Mouse (Mus musculus) forebrain, embryonic 10.5 days (tissue): ENCODE data around the gene Pdgfa. TPM values are rescaled to one million over a fixed set of nuclear protein-coding genes. Genes with fewer than 3 reads are reported as not detected.

Experiments used
- DNase-seq: peaks from one replicate; pipeline ENCODE4 v3.0.0-alpha.2; 2017; ENCODE audit warnings: low spot score; ENCODE audit errors: extremely low spot score
- H3K27ac ChIP-seq: fragments of 300-500 bp; sonication (generic); 2 replicates; pipeline ENCODE4 v1.5.1; 2016; ENCODE audit warnings: mild to moderate bottlenecking
- H3K27me3 ChIP-seq: fragments of 300-500 bp; sonication (generic); 2 replicates; pipeline ENCODE4 v1.6.1; 2016; ENCODE audit warnings: mild to moderate bottlenecking; ENCODE audit not compliant: poor library complexity, severe bottlenecking
- H3K36me3 ChIP-seq: fragments of 300-500 bp; sonication (generic); replicated peaks from 2 replicates; pipeline ENCODE4 v1.6.1; 2016; ENCODE audit warnings: mild to moderate bottlenecking, moderate library complexity
- H3K4me1 ChIP-seq: fragments of 300-500 bp; sonication (generic); 2 replicates; pipeline ENCODE4 v1.6.1; 2016
- H3K4me3 ChIP-seq: fragments of 300-500 bp; sonication (generic); 2 replicates; pipeline ENCODE4 v1.5.1; 2016; ENCODE audit warnings: mild to moderate bottlenecking, moderate library complexity
- H3K9me3 ChIP-seq: fragments of 300-500 bp; sonication (generic); 2 replicates; pipeline ENCODE4 v1.6.1; 2016; ENCODE audit warnings: mild to moderate bottlenecking, moderate library complexity
- WGBS: fragments of 180-500 bp; shearing (Covaris S2); methylation state at CpG from one replicate; pipeline ENCODE4 v1.1.7; 2016; 5-methylcytosine and 5-hydroxymethylcytosine counted together
- polyA plus RNA-seq: library from polyadenylated mRNA; unstranded; fragments of >200 nt; fragmentation: Nextera tagmentation; extraction: Ambion mirVana; gene quantifications from 2 replicates; pipeline ENCODE4 v1.2.1, GENCODE M21; 2016

Gene Pdgfa
- polyA plus RNA-seq, 1 experiment from 2014 or later, result 14.3 TPM

GRCm38 (mm10) chr5:138992611-138993370 is 4.4 kb downstream of the Pdgfa start:
- WGBS, result under 1% methylated on average over 59 of the region's 59 CpGs
- peak overlapping the region; percentile 84 for H3K27ac ChIP-seq
- no peaks in the 10 kb centered on the region for H3K9me3 ChIP-seq
- peak overlapping the region; percentile 75 for H3K4me3 ChIP-seq
- peaks cover 97% of the 10 kb centered on the region for H3K27me3 ChIP-seq
- DNase-seq, result peak; percentile 46
- peaks cover 77% of the 10 kb centered on the region for H3K4me1 ChIP-seq
- peaks cover 4% of the 10 kb centered on the region; the same call in 1 of the 2 replicates for H3K36me3 ChIP-seq

DNA sequence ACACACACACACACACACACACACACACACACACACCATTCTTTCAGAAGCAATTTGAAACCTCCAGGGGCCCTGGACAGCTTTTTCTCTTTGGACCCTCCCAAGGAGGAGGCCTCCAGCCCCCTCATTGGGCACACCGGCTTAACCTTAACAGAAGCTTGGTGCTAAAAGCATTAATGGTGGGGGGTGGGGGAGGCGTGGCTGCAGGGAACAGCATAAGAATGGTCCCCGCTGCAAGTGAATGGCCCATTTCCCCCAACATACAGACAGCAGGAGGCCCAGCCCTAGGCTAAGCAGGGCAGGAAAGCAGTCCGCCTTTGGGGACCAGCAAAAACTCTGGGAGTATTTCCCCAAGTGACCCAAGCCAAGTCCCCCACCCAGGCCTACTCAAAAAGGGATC is 5.4 kb downstream of the Pdgfa start:
- Histone ChIP-seq H3K36me3 (peaks cover 13% of the 10 kb centered on the region; the same call in 1 of the 2 replicates), H3K9me3 (no peaks in the 10 kb centered on the region), H3K4me1 (peaks cover 67% of the 10 kb centered on the region), H3K4me3 (peak overlapping the region; percentile 75; the same call in 1 of the 2 replicates), H3K27ac (no peak overlapping the region), H3K27me3 (peaks cover 88% of the 10 kb centered on the region)
- DNase-seq, result peak; percentile 26
- WGBS, result 1% methylated on average over 4 of the region's 4 CpGs

- H3K27me3 ChIP-seq, result peaks cover 78% of the 10 kb centered on the region
- no peak for DNase-seq
- peaks cover 57% of the 10 kb centered on the region for H3K4me1 ChIP-seq
- H3K9me3 ChIP-seq, result no peaks in the 10 kb centered on the region
- H3K4me3 ChIP-seq, result no peak overlapping the region
- 81% methylated on average over 7 of the region's 7 CpGs for WGBS
- peaks cover 19% of the 10 kb centered on the region for H3K36me3 ChIP-seq
- no peak overlapping the region for H3K27ac ChIP-seq
These were observed 6.3 kb downstream of the Pdgfa start for GRCm38 (mm10) chr5:138990659-138991380.

DNA sequence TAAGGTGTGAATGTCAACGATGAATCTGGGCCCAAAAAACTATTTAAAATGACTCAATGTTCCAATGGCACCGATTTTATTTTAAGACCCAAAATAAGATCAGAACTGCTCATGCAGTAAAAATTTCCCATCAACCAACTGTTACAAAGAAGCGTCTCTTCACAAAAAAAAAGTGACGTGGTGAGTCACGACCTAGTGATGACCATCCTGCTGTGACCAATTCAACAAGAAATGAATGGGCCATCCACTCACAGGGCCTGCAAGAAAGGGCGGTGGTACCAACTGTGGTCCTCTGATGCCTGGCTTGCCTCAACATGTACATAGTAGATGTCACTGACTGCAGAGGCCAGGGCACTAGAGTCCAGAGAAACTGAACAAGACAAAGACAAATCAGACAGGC is 7.6 kb downstream of the Pdgfa start:
- Histone ChIP-seq H3K36me3 (peaks cover 26% of the 10 kb centered on the region), H3K27me3 (peaks cover 67% of the 10 kb centered on the region), H3K4me3 (no peak overlapping the region), H3K27ac (no peak overlapping the region), H3K9me3 (no peaks in the 10 kb centered on the region), H3K4me1 (peaks cover 48% of the 10 kb centered on the region)
- 76% methylated on average over 6 of the region's 6 CpGs for WGBS
- DNase-seq, result no peak

DNA sequence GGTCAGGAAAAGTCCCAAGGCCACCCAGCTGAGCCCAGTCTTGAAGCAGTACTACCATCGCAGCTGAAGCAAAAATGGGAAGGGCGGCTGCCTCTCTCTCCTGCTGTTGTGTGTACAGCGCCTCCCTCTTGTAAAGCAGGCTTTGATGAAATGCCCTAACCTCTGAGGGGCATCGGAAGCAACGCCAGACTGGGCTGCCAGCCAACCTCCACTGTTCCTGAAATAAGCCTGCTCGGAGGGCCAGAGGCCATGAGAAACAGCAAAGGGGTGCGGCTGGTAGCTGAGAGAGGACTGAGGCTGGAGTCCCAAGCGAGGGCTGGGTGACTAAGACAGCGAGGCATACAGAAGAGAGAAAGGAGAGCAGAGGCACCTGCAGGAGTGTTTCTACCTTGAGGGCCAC is 8.4 kb downstream of the Pdgfa start:
- Histone ChIP-seq H3K4me3 (no peak overlapping the region), H3K27me3 (peaks cover 59% of the 10 kb centered on the region), H3K27ac (no peak overlapping the region), H3K9me3 (no peaks in the 10 kb centered on the region), H3K4me1 (peaks cover 40% of the 10 kb centered on the region), H3K36me3 (peaks cover 34% of the 10 kb centered on the region)
- no peak for DNase-seq
- 60% methylated on average over 9 of the region's 9 CpGs for WGBS

- Histone ChIP-seq H3K27ac (no peak overlapping the region), H3K27me3 (peaks cover 51% of the 10 kb centered on the region), H3K4me1 (peaks cover 32% of the 10 kb centered on the region), H3K9me3 (no peaks in the 10 kb centered on the region), H3K4me3 (no peak overlapping the region), H3K36me3 (peaks cover 41% of the 10 kb centered on the region)
- no peak for DNase-seq
- 80% methylated on average over 10 of the region's 10 CpGs for WGBS
These were observed 9.2 kb downstream of the Pdgfa start for GRCm38 (mm10) chr5:138987994-138988393.

DNA sequence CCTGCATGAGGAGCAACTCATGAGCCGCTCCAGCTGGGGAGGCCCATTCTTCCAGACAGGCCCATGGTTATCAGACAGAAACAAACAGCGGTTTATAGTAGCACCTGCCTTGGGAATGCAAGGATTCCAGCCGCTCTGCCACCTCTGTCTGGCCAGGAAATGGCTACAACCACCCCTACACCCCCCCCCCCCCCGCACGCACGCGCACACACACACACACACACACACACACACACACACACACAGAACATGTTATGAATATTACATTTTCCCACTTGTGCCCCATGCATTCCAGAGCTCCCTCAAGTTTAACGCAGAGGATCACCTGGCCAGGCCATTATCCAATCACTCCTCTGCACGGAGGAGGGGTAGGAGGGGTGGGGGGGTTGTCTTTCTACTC is 15.2 kb downstream of the Pdgfa start:
- H3K27me3 ChIP-seq, result no peaks in the 10 kb centered on the region
- H3K9me3 ChIP-seq, result no peaks in the 10 kb centered on the region
- no peak overlapping the region for H3K27ac ChIP-seq
- peaks cover 41% of the 10 kb centered on the region for H3K36me3 ChIP-seq
- peaks cover 14% of the 10 kb centered on the region for H3K4me1 ChIP-seq
- H3K4me3 ChIP-seq, result no peak overlapping the region
- 82% methylated on average over 8 of the region's 9 CpGs for WGBS
- DNase-seq, result no peak

- H3K9me3 ChIP-seq, result no peaks in the 10 kb centered on the region
- DNase-seq, result no peak
- no peak overlapping the region for H3K4me3 ChIP-seq
- no peak overlapping the region for H3K27ac ChIP-seq
- 88% methylated on average over 9 of the region's 9 CpGs for WGBS
- no peaks in the 10 kb centered on the region for H3K27me3 ChIP-seq
- peaks cover 14% of the 10 kb centered on the region for H3K4me1 ChIP-seq
- peaks cover 32% of the 10 kb centered on the region for H3K36me3 ChIP-seq
These were observed 16.6 kb downstream of the Pdgfa start for GRCm38 (mm10) chr5:138980608-138981007.

DNA sequence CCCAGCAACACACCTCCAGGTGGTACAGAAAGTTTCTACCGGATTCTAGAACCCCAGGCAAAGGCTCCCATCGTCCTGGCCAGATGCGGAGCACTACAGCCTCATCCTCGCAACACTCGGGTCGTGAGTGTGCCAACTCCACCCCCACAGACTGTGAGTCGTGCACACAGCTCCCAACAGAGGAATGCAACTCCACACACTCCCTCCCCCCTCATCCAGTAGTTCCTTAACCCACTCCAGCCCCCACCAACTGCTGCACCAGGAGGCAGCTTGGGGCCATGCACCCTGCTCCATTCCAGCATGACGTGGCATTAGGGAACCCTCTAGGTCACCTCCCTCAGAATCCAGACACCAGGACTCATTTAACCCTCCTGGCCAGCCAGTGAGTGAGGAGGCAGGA is 17.3 kb downstream of the Pdgfa start:
- Histone ChIP-seq H3K9me3 (no peaks in the 10 kb centered on the region), H3K27me3 (no peaks in the 10 kb centered on the region), H3K4me1 (peaks cover 14% of the 10 kb centered on the region), H3K27ac (no peak overlapping the region), H3K36me3 (peaks cover 33% of the 10 kb centered on the region), H3K4me3 (no peak overlapping the region)
- 84% methylated on average over 8 of the region's 8 CpGs for WGBS
- no peak for DNase-seq

GRCm38 (mm10) chr5:138977759-138978158 is 19.4 kb downstream of the Pdgfa start:
- Histone ChIP-seq H3K27ac (no peak overlapping the region), H3K4me3 (no peak overlapping the region)
- 71% methylated on average over 3 of the region's 3 CpGs for WGBS

GRCm38 (mm10) chr5:138974911-138975485 is 22.2 kb downstream of the Pdgfa start:
- H3K36me3 ChIP-seq, result peaks cover 10% of the 10 kb centered on the region; the same call in 1 of the 2 replicates
- H3K27ac ChIP-seq, result no peak overlapping the region
- no peak overlapping the region for H3K4me3 ChIP-seq
- peaks cover 14% of the 10 kb centered on the region for H3K4me1 ChIP-seq
- WGBS, result 90% methylated on average over 8 of the region's 8 CpGs
- DNase-seq, result no peak
- no peaks in the 10 kb centered on the region for H3K27me3 ChIP-seq
- H3K9me3 ChIP-seq, result no peaks in the 10 kb centered on the region

More at GRCm38 (mm10) chr5:138977759-138978158, 19.4 kb downstream of the Pdgfa start:
- Histone ChIP-seq H3K36me3 (peaks cover 13% of the 10 kb centered on the region), H3K9me3 (no peaks in the 10 kb centered on the region), H3K27me3 (no peaks in the 10 kb centered on the region), H3K4me1 (peaks cover 14% of the 10 kb centered on the region)
- DNase-seq, result no peak

GRCm38 (mm10) chr5:138973480-138973879 is 23.7 kb downstream of the Pdgfa start:
- DNase-seq, result no peak
- 87% methylated on average over 6 of the region's 6 CpGs for WGBS
- Histone ChIP-seq H3K4me3 (no peak overlapping the region), H3K9me3 (no peaks in the 10 kb centered on the region), H3K4me1 (peaks cover 8% of the 10 kb centered on the region), H3K27me3 (no peaks in the 10 kb centered on the region), H3K36me3 (0 out of 2 replicates have a peak, but pooled peaks cover 7% of the 10 kb centered on the region), H3K27ac (no peak overlapping the region)

DNA sequence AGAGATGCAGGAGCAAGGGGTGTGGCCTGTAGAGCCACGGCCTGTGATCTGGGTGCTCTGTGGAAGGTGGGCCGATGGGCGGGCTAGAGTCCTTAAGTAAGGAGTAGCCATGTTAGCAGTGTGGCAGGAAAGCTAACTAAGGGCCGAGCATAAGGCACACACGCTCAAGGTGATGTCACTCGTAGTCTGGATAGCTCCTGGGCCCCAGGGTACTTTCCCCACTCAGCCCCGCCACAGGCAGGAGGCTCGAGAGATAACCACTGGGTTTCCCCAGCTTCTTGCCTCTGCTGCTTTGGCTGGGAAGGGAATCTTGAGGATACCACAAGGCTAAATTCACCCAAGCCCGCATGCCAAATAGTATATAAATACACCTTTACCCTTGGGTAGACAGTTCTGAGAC is 25.8 kb downstream of the Pdgfa start:
- 0 out of 2 replicates have a peak, but pooled peaks cover under 1% of the 10 kb centered on the region for H3K4me1 ChIP-seq
- H3K9me3 ChIP-seq, result no peaks in the 10 kb centered on the region
- H3K27ac ChIP-seq, result no peak overlapping the region
- DNase-seq, result no peak
- H3K27me3 ChIP-seq, result no peaks in the 10 kb centered on the region
- WGBS, result 88% methylated on average over 9 of the region's 9 CpGs
- H3K36me3 ChIP-seq, result 0 out of 2 replicates have a peak, but pooled peaks cover 4% of the 10 kb centered on the region
- H3K4me3 ChIP-seq, result no peak overlapping the region
